Mouse (Mus musculus) ES-Bruce4 (cell line): ENCODE measurements around the gene Gm6377. TPM values are rescaled to one million over a fixed set of nuclear protein-coding genes. Genes with fewer than 3 reads are reported as not detected.

Experiments used
- H3K27ac ChIP-seq: 2 replicates; pipeline ENCODE4 v1.5.1; 2012; ENCODE audit warnings: low read length, inconsistent platforms; ENCODE audit not compliant: insufficient read depth
- H3K27me3 ChIP-seq: 2 replicates; pipeline ENCODE4 v1.6.1; 2012; ENCODE audit warnings: mild to moderate bottlenecking, low read length, inconsistent platforms; ENCODE audit not compliant: control insufficient read depth, poor library complexity, insufficient read depth, severe bottlenecking
- H3K36me3 ChIP-seq: 2 replicates; pipeline ENCODE4 v1.6.1; 2012; ENCODE audit warnings: inconsistent platforms, mild to moderate bottlenecking, low read length, moderate library complexity; ENCODE audit not compliant: control insufficient read depth, poor library complexity, insufficient read depth, severe bottlenecking
- H3K4me1 ChIP-seq: one replicate; pipeline ENCODE4 v1.8.1; 2011; ENCODE audit warnings: low read length; ENCODE audit not compliant: control insufficient read depth, insufficient read depth
- H3K4me3 ChIP-seq: 2 replicates; pipeline ENCODE4 v1.5.1; 2011; ENCODE audit warnings: low read depth, mild to moderate bottlenecking, low read length
- H3K9ac ChIP-seq: 2 replicates; pipeline ENCODE4 v1.6.1; 2012; ENCODE audit warnings: low read depth, mild to moderate bottlenecking, inconsistent platforms; ENCODE audit not compliant: poor library complexity, severe bottlenecking
- H3K9me3 ChIP-seq: replicated peaks from 2 replicates; pipeline ENCODE4 v1.6.1; 2012; ENCODE audit warnings: mild to moderate bottlenecking, low read length, inconsistent platforms; ENCODE audit not compliant: control insufficient read depth, poor library complexity, insufficient read depth, severe bottlenecking
- CTCF ChIP-seq: IDR thresholded peaks from one replicate; pipeline ENCODE4 v1.8.1; 2011; ENCODE audit warnings: low read depth, low read length
- EP300 ChIP-seq: IDR thresholded peaks from 2 replicates; pipeline ENCODE4 v1.6.1; 2011; ENCODE audit warnings: low read depth, low read length; ENCODE audit not compliant: insufficient read depth
- POLR2A ChIP-seq: IDR thresholded peaks from one replicate; pipeline ENCODE4 v1.8.1; 2011; ENCODE audit warnings: low read length; ENCODE audit not compliant: insufficient read depth
- polyA plus RNA-seq: library from polyadenylated mRNA; stranded (reverse); fragments of >200 nt; gene quantifications from 2 replicates; pipeline ENCODE4 v1.2.4, GENCODE M21; 2011; ENCODE audit warnings: low read depth; ENCODE audit not compliant: missing spikeins, insufficient read depth, insufficient read length

Gene Gm6377
- polyA plus RNA-seq, 1 experiment = not detected

DNA sequence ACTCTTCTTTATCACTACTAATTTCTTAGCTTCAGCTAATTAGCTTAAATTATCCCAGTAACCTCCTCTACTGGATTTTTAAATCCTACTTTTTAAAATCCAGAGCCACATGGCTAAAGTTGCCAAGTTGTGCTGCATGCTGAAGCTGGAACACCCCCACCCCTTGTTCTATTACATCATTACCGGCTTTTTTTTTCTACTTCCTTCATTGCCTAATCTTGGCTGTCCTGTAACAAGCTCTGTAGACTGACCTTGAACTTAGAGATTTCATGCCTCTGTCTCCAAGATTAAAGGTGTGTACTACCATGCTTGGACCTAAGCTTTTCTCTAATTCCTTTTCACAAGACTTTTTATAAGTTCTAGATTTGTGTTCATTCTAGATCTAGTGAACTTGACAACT is 32.2 kb downstream of the Gm6377 start:
- Histone ChIP-seq H3K4me1 (no peaks in the 10 kb centered on the region), H3K27ac (no peak overlapping the region), H3K9ac (no peak overlapping the region), H3K9me3 (no peaks in the 10 kb centered on the region), H3K27me3 (no peaks in the 10 kb centered on the region), H3K4me3 (no peak overlapping the region), H3K36me3 (no peaks in the 10 kb centered on the region)
- no peak for TF ChIP-seq EP300
- TF ChIP-seq CTCF = no peak
- TF ChIP-seq POLR2A = no peak

DNA sequence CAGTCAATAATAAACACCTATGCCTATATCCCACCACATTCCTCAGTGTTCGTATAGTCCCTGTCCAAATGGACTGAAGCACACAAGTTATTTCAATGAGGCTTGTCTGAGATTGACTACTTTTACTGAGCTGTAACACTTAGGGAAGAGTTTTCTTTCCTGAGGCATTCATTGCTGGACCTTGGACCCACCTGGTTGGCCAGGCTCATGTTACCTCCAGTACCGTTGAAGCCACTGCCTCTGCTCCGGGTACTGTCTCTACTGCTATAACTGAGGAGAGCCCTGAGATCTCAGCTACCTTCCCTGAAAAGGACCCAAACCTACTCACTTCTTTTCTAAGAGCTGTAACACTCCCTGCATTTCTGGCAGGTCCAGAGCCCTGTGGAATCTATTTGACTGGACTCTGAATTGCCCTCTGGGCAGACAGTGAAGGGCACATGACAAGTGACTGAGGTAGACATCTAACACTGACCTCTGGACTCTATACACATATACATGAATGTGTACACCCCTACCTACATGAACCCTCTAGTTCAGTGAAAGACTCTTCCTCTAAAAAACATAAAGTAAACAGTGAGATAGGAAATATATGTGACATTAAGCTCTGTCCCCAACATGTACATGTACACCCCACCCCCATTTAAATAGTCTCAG is 39.0 kb downstream of the Gm6377 start:
- H3K27me3 ChIP-seq = no peaks in the 10 kb centered on the region
- H3K9ac ChIP-seq = no peak overlapping the region
- no peak overlapping the region for H3K4me3 ChIP-seq
- H3K4me1 ChIP-seq = no peaks in the 10 kb centered on the region
- H3K27ac ChIP-seq = no peak overlapping the region
- no peaks in the 10 kb centered on the region for H3K36me3 ChIP-seq
- TF ChIP-seq POLR2A (no peak), CTCF (no peak), EP300 (no peak)
- no peaks in the 10 kb centered on the region for H3K9me3 ChIP-seq

DNA sequence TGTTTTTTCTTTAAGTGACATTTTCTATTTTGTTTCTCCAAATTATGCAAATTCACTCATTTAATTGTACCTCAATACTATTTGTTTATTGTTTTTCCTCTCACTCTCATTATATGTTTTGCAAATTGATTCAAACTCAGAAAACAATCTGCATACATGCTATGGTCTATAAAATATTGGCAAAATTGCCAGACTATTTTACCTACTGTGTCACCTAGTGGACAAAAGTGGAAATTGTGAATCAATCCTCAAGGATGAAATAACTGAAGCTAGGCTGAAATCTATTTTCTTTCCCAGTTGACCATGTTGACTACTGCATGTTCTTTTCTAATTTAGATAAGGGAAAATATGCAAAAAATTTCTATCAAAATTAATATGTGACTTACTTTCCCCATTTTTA is 41.6 kb downstream of the Gm6377 start:
- TF ChIP-seq CTCF (no peak), POLR2A (no peak), EP300 (no peak)
- Histone ChIP-seq H3K4me3 (no peak overlapping the region), H3K9ac (no peak overlapping the region), H3K36me3 (no peaks in the 10 kb centered on the region), H3K27me3 (no peaks in the 10 kb centered on the region), H3K4me1 (no peaks in the 10 kb centered on the region), H3K9me3 (no peaks in the 10 kb centered on the region), H3K27ac (no peak overlapping the region)

Other genes with a start within 250 kb of the Gm6377 start
- 23.2 and 28.0 TPM in 2 replicates for gene Hmgn5, start 183.4 kb upstream of the Gm6377 start, polyA plus RNA-seq
- 32.7 and 33.6 TPM in 2 replicates for gene Sh3bgrl, start 101.4 kb upstream of the Gm6377 start, polyA plus RNA-seq